Mouse (Mus musculus) forebrain, embryonic 13.5 days (tissue): ENCODE data around the gene Sugp1. TPM values are rescaled to one million over a fixed set of nuclear protein-coding genes. Genes with fewer than 3 reads are reported as not detected.

Experiments used
- ATAC-seq: fragments of 200-750 bp; cut with Nextera tagmentation; 2 replicates; pipeline ENCODE4 v1.8.0; 2017
- H3K27ac ChIP-seq: fragments of 300-500 bp; sonication (generic); 2 replicates; pipeline ENCODE4 v1.5.1; 2015; ENCODE audit warnings: inconsistent platforms, mild to moderate bottlenecking, moderate library complexity
- H3K27me3 ChIP-seq: fragments of 300-500 bp; sonication (generic); 2 replicates; pipeline ENCODE4 v1.6.1; 2015; ENCODE audit warnings: mild to moderate bottlenecking, inconsistent platforms
- H3K36me3 ChIP-seq: fragments of 300-500 bp; sonication (generic); 2 replicates; pipeline ENCODE4 v1.6.1; 2015; ENCODE audit warnings: mild to moderate bottlenecking, inconsistent platforms; ENCODE audit not compliant: poor library complexity, severe bottlenecking
- H3K4me1 ChIP-seq: fragments of 300-500 bp; sonication (generic); 2 replicates; pipeline ENCODE4 v1.6.1; 2015; ENCODE audit warnings: inconsistent platforms
- H3K4me2 ChIP-seq: fragments of 300-500 bp; sonication (generic); 2 replicates; pipeline ENCODE4 v1.6.1; 2015; ENCODE audit warnings: inconsistent platforms, mild to moderate bottlenecking, moderate library complexity
- H3K4me3 ChIP-seq: fragments of 300-500 bp; sonication (generic); 2 replicates; pipeline ENCODE4 v1.5.1; 2015; ENCODE audit warnings: mild to moderate bottlenecking, inconsistent platforms
- H3K9ac ChIP-seq: fragments of 300-500 bp; sonication (generic); 2 replicates; pipeline ENCODE4 v1.6.1; 2015; ENCODE audit warnings: mild to moderate bottlenecking, inconsistent platforms
- H3K9me3 ChIP-seq: fragments of 300-500 bp; sonication (generic); replicated peaks from 2 replicates; pipeline ENCODE4 v1.6.1; 2016; ENCODE audit warnings: inconsistent platforms
- WGBS: fragments of 180-500 bp; shearing (Covaris S2); methylation state at CpG from one replicate; pipeline ENCODE4 v1.1.7; 2015; 5-methylcytosine and 5-hydroxymethylcytosine counted together
- polyA plus RNA-seq: library from polyadenylated mRNA; unstranded; fragments of >200 nt; fragmentation: Nextera tagmentation; extraction: Ambion mirVana; gene quantifications from 2 replicates; pipeline ENCODE4 v1.2.1, GENCODE M21; 2015

Sugp1 gene
- polyA plus RNA-seq, 1 experiment from 2014 or later = 56.2 TPM

DNA sequence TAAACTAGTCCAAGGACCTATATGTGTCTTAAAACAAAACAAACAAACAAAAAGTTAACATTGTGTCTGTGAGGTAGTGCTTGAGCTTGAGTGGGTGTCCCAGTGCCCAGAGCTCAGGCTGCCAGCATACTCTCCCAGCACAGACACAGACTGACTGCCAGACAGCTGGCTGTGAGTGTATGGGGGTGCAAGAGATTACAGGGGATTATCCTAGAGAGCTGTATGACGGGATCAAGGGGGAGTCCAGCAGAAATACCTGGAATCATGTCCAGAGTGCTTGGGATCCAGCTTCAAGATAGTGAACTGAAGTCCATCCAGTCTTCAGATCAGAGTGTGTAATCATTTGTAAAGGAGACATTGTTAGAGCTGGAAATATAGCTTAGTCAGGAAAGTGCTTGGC, 15.1 kb downstream of the Sugp1 start:
- ATAC-seq = no peak
- no peak overlapping the region for H3K4me3 ChIP-seq
- H3K27me3 ChIP-seq = no peaks in the 10 kb centered on the region
- peaks cover 97% of the 10 kb centered on the region for H3K36me3 ChIP-seq
- no peak overlapping the region for H3K4me2 ChIP-seq
- no peaks in the 10 kb centered on the region for H3K9me3 ChIP-seq
- 74% methylated on average over 1 of the region's 1 CpGs for WGBS
- no peak overlapping the region for H3K27ac ChIP-seq
- H3K9ac ChIP-seq = no peak overlapping the region
- no peaks in the 10 kb centered on the region for H3K4me1 ChIP-seq

DNA sequence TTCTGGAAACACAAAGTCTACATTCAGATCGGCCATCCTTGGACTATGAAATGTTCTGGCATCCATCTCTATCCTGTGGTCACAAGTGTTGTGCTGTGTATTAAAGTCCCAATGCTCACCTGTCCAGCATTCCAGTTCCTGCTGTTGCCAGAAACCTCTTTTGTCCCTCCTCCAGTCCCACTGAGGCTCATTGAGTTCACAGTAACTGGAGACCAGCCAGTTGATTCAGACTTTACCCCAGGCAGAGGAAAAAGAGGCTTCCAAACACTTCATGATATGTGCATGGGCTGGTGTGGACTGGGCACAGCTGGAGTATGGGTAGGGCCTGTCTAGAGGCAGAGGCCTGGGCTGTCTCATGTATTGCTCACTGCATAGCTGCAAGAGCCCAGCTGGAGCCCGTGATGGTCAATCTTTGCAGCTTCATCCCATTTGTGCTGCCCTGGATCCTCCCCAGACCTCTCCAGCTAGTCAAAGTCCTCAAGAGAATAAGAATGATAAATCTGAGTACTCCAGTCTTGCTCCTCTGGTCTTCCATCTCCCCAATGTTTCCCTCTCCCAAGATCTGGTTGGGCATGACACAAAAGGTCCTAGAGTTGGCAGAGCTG, 29.3 kb downstream of the Sugp1 start:
- Histone ChIP-seq H3K4me1 (no peaks in the 10 kb centered on the region), H3K4me3 (no peak overlapping the region), H3K9ac (no peak overlapping the region), H3K36me3 (peaks cover 54% of the 10 kb centered on the region), H3K27ac (no peak overlapping the region), H3K9me3 (no peaks in the 10 kb centered on the region), H3K4me2 (no peak overlapping the region), H3K27me3 (no peaks in the 10 kb centered on the region)
- ATAC-seq = no peak
- 94% methylated on average over 2 of the region's 2 CpGs for WGBS

DNA sequence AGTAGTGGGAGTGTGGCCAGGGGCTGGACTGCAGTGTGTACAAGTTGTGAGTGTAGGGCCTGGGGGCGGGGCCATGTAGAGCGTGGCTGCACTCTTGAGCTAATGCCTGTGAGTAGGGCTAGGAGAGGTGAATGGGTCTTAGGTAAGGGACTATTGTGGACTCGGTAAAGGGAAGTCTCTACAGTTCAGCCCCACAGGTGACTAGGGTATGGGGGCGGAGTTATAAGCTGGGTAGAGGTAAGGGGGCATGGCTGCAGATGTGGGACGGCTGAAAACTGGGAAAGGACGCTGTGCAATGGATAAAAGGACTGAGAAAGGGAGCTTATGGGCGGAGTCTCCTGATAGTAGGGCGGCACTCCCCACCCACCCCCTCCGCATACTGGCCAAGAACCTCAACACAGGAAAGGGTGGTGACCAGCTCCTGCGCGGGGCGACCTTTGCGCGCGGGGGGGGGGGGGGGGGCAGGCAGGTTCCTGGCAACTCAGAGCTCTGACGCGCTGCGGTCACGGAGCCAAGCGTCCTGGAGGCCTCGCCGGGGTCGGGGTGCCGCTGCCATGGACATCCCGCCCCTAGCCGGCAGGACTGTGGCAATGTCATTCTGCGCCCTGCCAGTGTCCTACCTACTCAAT, 29.9 kb downstream of the Sugp1 start, which contains the start of gene Tm6sf2:
Tm6sf2 (plus strand) TSS at position 484 of the 629 bp plus-strand sequence.
- no peaks in the 10 kb centered on the region for H3K9me3 ChIP-seq
- ATAC-seq = peak; percentile 53; the same call in 1 of the 2 replicates
- H3K27ac ChIP-seq = no peak within 1 kb of the TSS
- no peak within 1 kb of the TSS for H3K9ac ChIP-seq
- peak within 1 kb of the TSS; percentile 25; the same call in 1 of the 2 replicates for H3K4me2 ChIP-seq
- no peak within 1 kb of the TSS for H3K4me3 ChIP-seq
- H3K36me3 ChIP-seq = peaks cover 49% of the 10 kb centered on the region
- 11% methylated on average over 21 of the region's 27 CpGs for WGBS
- H3K4me1 ChIP-seq = no peaks in the 10 kb centered on the region
- no peaks in the 10 kb centered on the region for H3K27me3 ChIP-seq

DNA sequence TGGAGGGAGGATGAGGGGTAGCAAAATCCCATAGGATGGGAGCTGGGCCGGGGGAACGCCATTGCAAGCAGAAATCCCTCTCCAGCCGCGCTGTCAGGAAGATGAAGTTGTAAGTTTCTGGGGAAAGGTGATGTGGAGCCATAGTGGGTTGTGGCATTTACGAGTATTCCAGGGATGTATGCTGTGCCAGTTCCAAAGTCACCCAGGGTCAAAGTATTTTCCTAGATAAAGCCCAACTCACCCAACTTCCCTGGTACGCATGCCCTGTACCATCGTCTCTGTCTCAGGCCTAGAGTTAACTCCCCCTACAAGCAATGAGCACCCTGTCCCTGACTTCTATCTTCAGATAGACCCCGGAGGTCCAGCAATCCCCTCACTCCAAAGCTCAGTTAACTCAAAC, 30.5 kb downstream of the Sugp1 start:
- no peak overlapping the region for H3K4me3 ChIP-seq

DNA sequence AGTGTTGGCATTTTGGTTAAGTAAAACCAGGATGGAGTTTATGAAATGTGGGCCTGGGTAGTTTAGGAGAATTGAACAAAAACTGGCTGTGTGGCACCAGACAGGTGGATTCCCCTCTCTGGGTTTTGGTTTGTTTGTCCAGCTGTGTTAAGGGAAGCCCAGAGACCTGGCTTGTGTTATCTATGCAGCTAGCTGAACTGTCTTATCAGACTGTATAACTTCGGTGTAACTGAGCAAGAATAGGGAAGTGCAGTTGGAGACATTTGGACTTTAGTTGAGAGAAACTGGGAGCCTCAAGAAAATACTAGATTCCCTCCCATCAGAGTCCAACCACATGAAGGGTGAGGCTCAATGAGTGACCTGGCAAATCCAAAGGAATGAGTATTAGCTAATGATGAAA, 31.1 kb downstream of the Sugp1 start:
- no peak overlapping the region for H3K9ac ChIP-seq
- H3K36me3 ChIP-seq = peaks cover 44% of the 10 kb centered on the region
- no peak overlapping the region for H3K4me3 ChIP-seq
- no peaks in the 10 kb centered on the region for H3K27me3 ChIP-seq
- H3K4me2 ChIP-seq = no peak overlapping the region
- H3K9me3 ChIP-seq = no peaks in the 10 kb centered on the region
- no peaks in the 10 kb centered on the region for H3K4me1 ChIP-seq
- WGBS = 93% methylated on average over 1 of the region's 1 CpGs
- no peak for ATAC-seq
- H3K27ac ChIP-seq = no peak overlapping the region

More for the DNA sequence above, 30.5 kb downstream of the Sugp1 start:
- H3K9ac ChIP-seq = no peak overlapping the region
- peaks cover 49% of the 10 kb centered on the region for H3K36me3 ChIP-seq
- WGBS = 67% methylated on average over 8 of the region's 8 CpGs
- H3K9me3 ChIP-seq = no peaks in the 10 kb centered on the region
- H3K27ac ChIP-seq = no peak overlapping the region
- peak overlapping the region; percentile 25; the same call in 1 of the 2 replicates for H3K4me2 ChIP-seq
- no peak for ATAC-seq
- no peaks in the 10 kb centered on the region for H3K4me1 ChIP-seq
- no peaks in the 10 kb centered on the region for H3K27me3 ChIP-seq

- Histone ChIP-seq H3K4me3 (no peak overlapping the region), H3K27me3 (peaks cover 56% of the 10 kb centered on the region), H3K9ac (no peak overlapping the region), H3K4me1 (peaks cover 18% of the 10 kb centered on the region), H3K27ac (no peak overlapping the region), H3K36me3 (peaks cover 7% of the 10 kb centered on the region; the same call in 1 of the 2 replicates), H3K4me2 (no peak overlapping the region), H3K9me3 (no peaks in the 10 kb centered on the region)
- WGBS = 93% methylated on average over 2 of the region's 2 CpGs
- no peak for ATAC-seq
These were observed 39.4 kb downstream of the Sugp1 start for GRCm38 (mm10) chr8:70081976-70082375.

GRCm38 (mm10) chr8:70083285-70083684, 40.7 kb downstream of the Sugp1 start, which contains the start of gene Hapln4:
Gene Hapln4, plus strand, starts transcription at chr8:70083457.
- H3K4me3 ChIP-seq = peak within 1 kb of the TSS; percentile 37
- no peak within 1 kb of the TSS for H3K27ac ChIP-seq
- under 1% methylated on average over 24 of the region's 26 CpGs for WGBS
- peak within 1 kb of the TSS; percentile 48 for H3K9ac ChIP-seq
- no peaks in the 10 kb centered on the region for H3K36me3 ChIP-seq
- H3K27me3 ChIP-seq = peaks cover 69% of the 10 kb centered on the region
- no peaks in the 10 kb centered on the region for H3K9me3 ChIP-seq
- peaks cover 25% of the 10 kb centered on the region for H3K4me1 ChIP-seq
- ATAC-seq = no peak
- peak within 1 kb of the TSS; percentile 60 for H3K4me2 ChIP-seq

DNA sequence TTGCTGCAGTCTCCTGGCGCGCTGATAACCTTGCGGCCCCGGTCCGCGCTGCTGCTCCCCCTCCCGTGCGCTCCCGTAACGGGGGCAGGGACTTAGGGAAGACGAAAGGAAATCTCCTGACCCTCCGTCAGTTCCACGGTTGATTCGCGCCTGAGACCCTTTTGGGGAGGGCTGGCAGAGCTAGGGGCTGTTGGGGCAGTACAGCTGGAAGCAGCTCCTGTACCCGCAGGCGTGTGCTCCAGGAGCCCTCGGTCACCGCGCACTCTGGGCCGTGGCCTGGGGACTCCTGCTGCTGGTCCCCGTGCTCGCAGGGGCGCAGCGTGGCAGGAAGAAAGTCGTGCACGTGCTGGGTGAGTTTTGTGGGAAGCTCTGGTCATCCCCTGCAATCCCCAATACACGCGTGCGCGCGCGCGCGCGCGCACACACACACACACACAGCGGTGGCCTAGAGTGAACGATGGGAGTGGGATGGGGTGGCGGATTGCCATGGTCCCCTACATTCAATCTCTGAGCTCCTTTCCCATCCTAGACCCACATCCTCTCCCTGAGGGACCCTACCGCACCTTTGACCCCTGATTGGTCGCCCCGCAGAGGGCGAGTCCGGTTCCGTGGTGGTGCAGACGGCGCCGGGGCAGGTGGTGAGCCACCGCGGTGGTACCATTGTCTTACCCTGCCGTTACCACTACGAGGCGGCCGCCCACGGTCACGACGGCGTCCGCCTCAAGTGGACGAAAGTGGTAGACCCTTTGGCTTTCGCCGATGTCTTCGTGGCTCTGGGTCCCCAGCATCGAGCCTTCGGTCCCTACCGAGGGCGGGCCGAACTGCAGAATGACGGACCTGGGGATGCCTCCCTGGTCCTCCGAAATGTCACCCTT, 41.8 kb downstream of the Sugp1 start:
- Histone ChIP-seq H3K9me3 (no peaks in the 10 kb centered on the region), H3K9ac (peak overlapping the region; percentile 48), H3K4me3 (peak overlapping the region; percentile 37), H3K27ac (no peak overlapping the region), H3K27me3 (peaks cover 81% of the 10 kb centered on the region), H3K4me2 (peak overlapping the region; percentile 60), H3K36me3 (no peaks in the 10 kb centered on the region), H3K4me1 (peaks cover 30% of the 10 kb centered on the region)
- ATAC-seq = no peak
- WGBS = 1% methylated on average over 70 of the region's 71 CpGs

- ATAC-seq = no peak
- Histone ChIP-seq H3K9ac (no peak overlapping the region), H3K4me1 (peaks cover 38% of the 10 kb centered on the region), H3K27ac (no peak overlapping the region), H3K36me3 (no peaks in the 10 kb centered on the region), H3K27me3 (peaks cover 91% of the 10 kb centered on the region), H3K4me3 (no peak overlapping the region), H3K9me3 (no peaks in the 10 kb centered on the region), H3K4me2 (no peak overlapping the region)
- 44% methylated on average over 1 of the region's 1 CpGs for WGBS
These were observed 43.5 kb downstream of the Sugp1 start for GRCm38 (mm10) chr8:70086151-70086550.

- H3K9ac ChIP-seq = no peak overlapping the region
- peaks cover 38% of the 10 kb centered on the region for H3K4me1 ChIP-seq
- H3K27me3 ChIP-seq = peaks cover 82% of the 10 kb centered on the region
- 2% methylated on average over 7 of the region's 7 CpGs for WGBS
- H3K4me3 ChIP-seq = no peak overlapping the region
- H3K36me3 ChIP-seq = no peaks in the 10 kb centered on the region
- peak overlapping the region; percentile 77; the same call in 1 of the 2 replicates for H3K4me2 ChIP-seq
- no peaks in the 10 kb centered on the region for H3K9me3 ChIP-seq
- H3K27ac ChIP-seq = no peak overlapping the region
- ATAC-seq = no peak
These were observed 44.6 kb downstream of the Sugp1 start for GRCm38 (mm10) chr8:70087237-70087636.

GRCm38 (mm10) chr8:70087836-70088650, 45.4 kb downstream of the Sugp1 start:
- Histone ChIP-seq H3K4me3 (peak overlapping the region; percentile 39), H3K4me1 (peaks cover 38% of the 10 kb centered on the region), H3K27ac (no peak overlapping the region), H3K36me3 (0 out of 2 replicates have a peak, but pooled peaks cover 1% of the 10 kb centered on the region), H3K9me3 (no peaks in the 10 kb centered on the region), H3K4me2 (peak overlapping the region; percentile 77), H3K9ac (peak overlapping the region; percentile 61), H3K27me3 (peaks cover 74% of the 10 kb centered on the region)
- 3% methylated on average over 56 of the region's 56 CpGs for WGBS
- peak; percentile 83 for ATAC-seq
